Mouse (Mus musculus): ENCODE data around the gene Ccdc57. TPM values are rescaled to one million over a fixed set of nuclear protein-coding genes. Genes with fewer than 3 reads are reported as not detected.
"Not testable (repeated sequence)": the region's sequence is repeated elsewhere in the genome, so short reads cannot be mapped to it uniquely, and the experiment has no call there.

Ccdc57 gene
- polyA plus RNA-seq, 1 experiment from 2014 or later: 1.6 TPM

DNA sequence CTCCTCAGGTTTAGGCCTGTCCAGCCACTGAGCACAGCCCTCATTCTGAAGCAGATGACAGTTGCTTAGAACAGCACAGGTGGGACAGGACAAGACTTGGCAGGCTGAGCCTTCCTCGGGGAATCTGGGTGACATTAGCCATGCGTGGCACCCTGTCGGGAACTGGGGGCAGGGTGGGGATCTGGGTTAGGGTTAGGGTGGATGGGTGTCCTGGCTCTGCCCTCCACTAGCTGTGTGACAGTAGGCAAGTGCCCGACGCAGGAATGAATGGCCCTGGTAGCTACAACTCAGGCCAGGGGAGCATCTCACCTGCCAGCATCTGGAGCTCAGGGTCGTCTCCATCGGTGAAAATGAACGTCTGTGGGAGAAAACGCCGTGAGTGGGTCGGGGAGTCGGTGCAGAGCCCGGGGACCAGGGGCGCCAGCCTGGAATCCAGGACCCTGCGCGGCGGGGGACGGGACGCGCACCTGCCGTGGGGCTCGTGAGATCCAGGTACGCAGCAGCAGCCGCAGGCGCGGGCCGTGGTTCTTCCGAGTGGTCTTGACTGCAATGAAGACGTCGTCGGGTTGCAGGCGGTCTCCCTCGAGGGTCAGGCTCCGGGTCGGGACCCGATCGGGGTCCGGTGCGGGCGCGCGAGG is 149.1 kb downstream of the Ccdc57 start:
- Histone ChIP-seq H3K4me2 (ENCODE audit: low read depth, low read length) (peak overlapping the region; percentile 99), H3K9me3 (replicated peaks; ENCODE audit: control insufficient read depth, low read length) (no peaks in the 10 kb centered on the region), H3K27me3 (ENCODE audit: control insufficient read depth, insufficient read depth, low read depth, low read length) (no peaks in the 10 kb centered on the region), H3K27ac (ENCODE audit: low read length) (peak overlapping the region; percentile 78), H3K4me1 (ENCODE audit: control insufficient read depth, low read depth, low read length) (peaks cover 19% of the 10 kb centered on the region), H3K4me3 (ENCODE audit: low read depth, low read length) (peak overlapping the region; percentile 87), H3K36me3 (ENCODE audit: control insufficient read depth, insufficient read depth) (peaks cover 7% of the 10 kb centered on the region), H3K9ac (ENCODE audit: low read depth, low read length) (peak overlapping the region; percentile 95)
- WGBS (ENCODE audit: insufficient replicate concordance): 3% methylated on average over 42 of the region's 42 CpGs
- no peak for ATAC-seq (ENCODE audit: low read depth)

DNA sequence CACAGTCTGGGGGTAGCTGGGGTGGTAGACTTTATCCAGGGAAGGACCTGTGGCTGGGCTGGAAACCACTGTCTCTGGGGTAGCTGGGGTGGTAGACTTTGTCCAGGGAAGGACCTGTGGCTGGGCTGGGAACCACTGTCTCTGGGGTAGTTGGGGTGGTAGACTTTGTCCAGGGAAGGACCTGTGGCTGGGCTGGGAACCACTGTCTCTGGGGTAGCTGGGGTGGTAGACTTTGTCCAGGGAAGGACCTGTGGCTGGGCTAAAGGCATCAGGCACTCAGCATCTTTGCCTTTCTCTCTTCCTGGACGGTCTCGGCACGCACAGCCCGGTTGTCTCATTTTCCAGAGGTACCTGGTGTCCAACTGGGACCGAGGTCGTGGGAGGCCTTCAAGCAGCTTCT is 151.3 kb downstream of the Ccdc57 start:
- 88% methylated on average over 6 of the region's 6 CpGs for WGBS (ENCODE audit: insufficient replicate concordance)
- H3K4me3 ChIP-seq (ENCODE audit: low read depth, low read length); H3K27me3 ChIP-seq (ENCODE audit: control insufficient read depth, insufficient read depth, low read depth, low read length); H3K27ac ChIP-seq (ENCODE audit: low read length); H3K9me3 ChIP-seq (replicated peaks; ENCODE audit: control insufficient read depth, low read length); H3K9ac ChIP-seq (ENCODE audit: low read depth, low read length); H3K36me3 ChIP-seq (ENCODE audit: control insufficient read depth, insufficient read depth); H3K4me2 ChIP-seq (ENCODE audit: low read depth, low read length); ATAC-seq (ENCODE audit: low read depth): not testable (repeated sequence)
- peaks cover 19% of the 10 kb centered on the region for H3K4me1 ChIP-seq (ENCODE audit: control insufficient read depth, low read depth, low read length)

DNA sequence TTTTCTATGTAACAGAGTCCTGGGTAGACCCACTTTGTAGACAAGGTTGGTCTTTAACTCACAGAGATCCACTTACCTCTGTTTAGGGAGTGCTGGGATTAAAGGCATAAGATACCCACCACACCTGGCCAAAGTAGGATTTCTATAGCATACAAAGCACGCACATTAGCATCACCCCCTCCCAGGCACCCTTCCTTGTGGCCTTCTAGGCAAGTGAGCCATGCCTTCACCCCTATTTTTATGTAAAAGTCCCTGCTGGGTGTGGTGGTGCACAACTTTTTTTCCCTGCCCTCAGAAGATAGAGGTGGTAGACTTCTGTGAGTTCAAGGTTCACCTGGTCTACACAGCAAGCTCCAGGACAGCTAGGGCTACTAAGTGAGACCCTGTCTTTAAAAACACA is 152.8 kb downstream of the Ccdc57 start:
- no peaks in the 10 kb centered on the region for H3K36me3 ChIP-seq (ENCODE audit: control insufficient read depth, insufficient read depth)
- no peak overlapping the region for H3K4me3 ChIP-seq (ENCODE audit: low read depth, low read length)
- no peak overlapping the region for H3K9ac ChIP-seq (ENCODE audit: low read depth, low read length)
- H3K9me3 ChIP-seq (replicated peaks; ENCODE audit: control insufficient read depth, low read length): no peaks in the 10 kb centered on the region
- no peak overlapping the region for H3K4me2 ChIP-seq (ENCODE audit: low read depth, low read length)
- no peak for ATAC-seq (ENCODE audit: low read depth)
- WGBS (ENCODE audit: insufficient replicate concordance): 78% methylated on average over 1 of the region's 1 CpGs
- peaks cover 10% of the 10 kb centered on the region for H3K4me1 ChIP-seq (ENCODE audit: control insufficient read depth, low read depth, low read length)
- H3K27me3 ChIP-seq (ENCODE audit: control insufficient read depth, insufficient read depth, low read depth, low read length): no peaks in the 10 kb centered on the region
- no peak overlapping the region for H3K27ac ChIP-seq (ENCODE audit: low read length)

DNA sequence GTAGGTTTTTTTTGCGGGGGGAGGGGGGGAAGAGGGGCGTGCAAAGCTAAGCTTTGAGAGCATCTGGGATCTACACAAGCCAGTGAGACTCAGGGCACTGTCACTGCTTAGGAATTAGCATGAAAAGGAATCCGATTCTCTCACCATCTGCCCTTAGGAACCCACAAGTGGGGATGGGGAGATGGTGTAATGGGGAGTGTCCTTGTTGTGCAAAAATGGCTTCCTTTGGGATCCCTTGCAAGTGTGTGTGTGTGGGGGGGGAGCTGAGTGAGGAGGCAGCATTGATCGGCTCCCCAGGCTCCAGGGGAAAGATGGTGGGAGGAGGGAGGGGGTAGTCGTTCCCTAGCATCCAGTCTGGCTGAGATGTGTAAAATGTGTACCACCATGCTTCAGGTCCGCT is 155.5 kb downstream of the Ccdc57 start:
- Histone ChIP-seq H3K9ac (ENCODE audit: low read depth, low read length) (no peak overlapping the region), H3K36me3 (ENCODE audit: control insufficient read depth, insufficient read depth) (no peaks in the 10 kb centered on the region), H3K4me1 (ENCODE audit: control insufficient read depth, low read depth, low read length) (no peaks in the 10 kb centered on the region), H3K4me3 (ENCODE audit: low read depth, low read length) (no peak overlapping the region), H3K9me3 (replicated peaks; ENCODE audit: control insufficient read depth, low read length) (no peaks in the 10 kb centered on the region), H3K27me3 (ENCODE audit: control insufficient read depth, insufficient read depth, low read depth, low read length) (no peaks in the 10 kb centered on the region), H3K4me2 (ENCODE audit: low read depth, low read length) (no peak overlapping the region), H3K27ac (ENCODE audit: low read length) (no peak overlapping the region)
- WGBS (ENCODE audit: insufficient replicate concordance): 40% methylated on average over 6 of the region's 6 CpGs
- ATAC-seq (ENCODE audit: low read depth): no peak

Other genes starting within 250 kb of the Ccdc57 start
- gene Cenpx, start 219.1 kb downstream of the Ccdc57 start, polyA plus RNA-seq (2015; fragmentation: Nextera tagmentation; extraction: Ambion mirVana): 78.1 and 87.1 TPM in 2 replicates
- 9.0 and 9.7 TPM in 2 replicates for gene Lrrc45, start 218.9 kb downstream of the Ccdc57 start, polyA plus RNA-seq (2015; fragmentation: Nextera tagmentation; extraction: Ambion mirVana)
- gene Rac3, start 211.4 kb downstream of the Ccdc57 start, polyA plus RNA-seq (2015; fragmentation: Nextera tagmentation; extraction: Ambion mirVana): 0.77 and 0.80 TPM in 2 replicates
- 23.4 and 27.9 TPM in 2 replicates for gene Dcxr, start 205.6 kb downstream of the Ccdc57 start, polyA plus RNA-seq (2015; fragmentation: Nextera tagmentation; extraction: Ambion mirVana)
- 0.31 TPM in 1 of 2 replicates, not detected in the other for gene Cbr2, start 200.8 kb downstream of the Ccdc57 start, polyA plus RNA-seq (2015; fragmentation: Nextera tagmentation; extraction: Ambion mirVana)
- 1.5 and 1.6 TPM in 2 replicates for gene Hmga1b, start 170.1 kb downstream of the Ccdc57 start, polyA plus RNA-seq (2015; fragmentation: Nextera tagmentation; extraction: Ambion mirVana)
- gene Rfng, start 148.7 kb downstream of the Ccdc57 start, polyA plus RNA-seq (2015; fragmentation: Nextera tagmentation; extraction: Ambion mirVana): 8.6 and 11.5 TPM in 2 replicates
- 61.6 and 64.7 TPM in 2 replicates for gene Gps1, start 148.6 kb downstream of the Ccdc57 start, polyA plus RNA-seq (2015; fragmentation: Nextera tagmentation; extraction: Ambion mirVana)
- gene Dus1l, start 136.5 kb downstream of the Ccdc57 start, polyA plus RNA-seq (2015; fragmentation: Nextera tagmentation; extraction: Ambion mirVana): 51.4 and 51.6 TPM in 2 replicates
- 20.3 and 24.2 TPM in 2 replicates for gene Fasn, start 108.3 kb downstream of the Ccdc57 start, polyA plus RNA-seq (2015; fragmentation: Nextera tagmentation; extraction: Ambion mirVana)
- 80.5 and 82.1 TPM in 2 replicates for gene Slc16a3, start 15.6 kb upstream of the Ccdc57 start, polyA plus RNA-seq (2015; fragmentation: Nextera tagmentation; extraction: Ambion mirVana)
- 33.4 and 36.8 TPM in 2 replicates for gene Csnk1d, start 58.5 kb upstream of the Ccdc57 start, polyA plus RNA-seq (2015; fragmentation: Nextera tagmentation; extraction: Ambion mirVana)
- gene Cd7, start 106.5 kb upstream of the Ccdc57 start, polyA plus RNA-seq (2015; fragmentation: Nextera tagmentation; extraction: Ambion mirVana): 1.3 and 1.6 TPM in 2 replicates
- gene Sectm1b, start 130.7 kb upstream of the Ccdc57 start, polyA plus RNA-seq (2015; fragmentation: Nextera tagmentation; extraction: Ambion mirVana): 0.05 and 0.22 TPM in 2 replicates
- 0.89 and 1.8 TPM in 2 replicates for gene Sectm1a, start 148.3 kb upstream of the Ccdc57 start, polyA plus RNA-seq (2015; fragmentation: Nextera tagmentation; extraction: Ambion mirVana)
- 0.05 TPM in 1 of 2 replicates, not detected in the other for gene Tex19.2, start 185.8 kb upstream of the Ccdc57 start, polyA plus RNA-seq (2015; fragmentation: Nextera tagmentation; extraction: Ambion mirVana)
- not detected in 2 replicates for gene Tex19.1, start 213.3 kb upstream of the Ccdc57 start, polyA plus RNA-seq (2015; fragmentation: Nextera tagmentation; extraction: Ambion mirVana)
- 0.14 TPM in 1 of 2 replicates, not detected in the other for gene Uts2r, start 227.4 kb upstream of the Ccdc57 start, polyA plus RNA-seq (2015; fragmentation: Nextera tagmentation; extraction: Ambion mirVana)

Data from liver, embryonic 16.5 days (tissue).